Mouse (Mus musculus): ENCODE measurements around the gene Ttc28. TPM values are rescaled to one million over a fixed set of nuclear protein-coding genes. Genes with fewer than 3 reads are reported as not detected.

Gene Ttc28
- polyA plus RNA-seq, 1 experiment from 2014 or later = 2.9 TPM

DNA sequence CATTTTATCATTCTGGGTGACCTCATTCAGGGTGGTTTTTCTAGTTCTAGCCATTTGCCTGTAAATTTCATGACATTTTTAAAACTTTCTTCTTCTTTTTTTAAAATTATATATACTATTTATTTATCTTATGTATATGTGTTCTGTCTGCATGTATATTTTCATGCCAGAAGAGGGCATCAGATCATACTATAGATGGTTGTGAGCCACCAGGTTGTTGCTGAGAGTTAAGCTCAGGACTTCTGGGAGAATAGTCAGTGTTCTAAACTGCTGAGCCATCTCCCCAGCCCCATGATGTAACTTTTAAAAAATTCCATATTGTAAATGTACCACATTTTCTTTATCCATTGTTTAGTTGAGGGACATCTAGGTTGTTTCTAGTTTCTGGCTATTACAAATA is 29.3 kb downstream of the Ttc28 start:
- Histone ChIP-seq H3K27me3 (replicated peaks; ENCODE audit: control insufficient read depth, insufficient read depth, low read length) (no peaks in the 10 kb centered on the region), H3K9ac (ENCODE audit: low read depth, low read length) (no peak overlapping the region), H3K27ac (ENCODE audit: low read depth, low read length) (no peak overlapping the region), H3K9me3 (ENCODE audit: control insufficient read depth) (no peaks in the 10 kb centered on the region), H3K36me3 (ENCODE audit: control insufficient read depth, insufficient read depth) (no peaks in the 10 kb centered on the region), H3K4me3 (ENCODE audit: low read depth, low read length) (no peak overlapping the region), H3K4me2 (replicated peaks; ENCODE audit: low read depth) (no peak overlapping the region), H3K4me1 (replicated peaks; ENCODE audit: control insufficient read depth, insufficient read depth, low read length) (no peaks in the 10 kb centered on the region)
- no peak for ATAC-seq
- peak; percentile 39; the same call in 1 of the 2 replicates for TF ChIP-seq CTCF (IDR thresholded peaks at IDR 0.05; ENCODE audit: low read depth)

DNA sequence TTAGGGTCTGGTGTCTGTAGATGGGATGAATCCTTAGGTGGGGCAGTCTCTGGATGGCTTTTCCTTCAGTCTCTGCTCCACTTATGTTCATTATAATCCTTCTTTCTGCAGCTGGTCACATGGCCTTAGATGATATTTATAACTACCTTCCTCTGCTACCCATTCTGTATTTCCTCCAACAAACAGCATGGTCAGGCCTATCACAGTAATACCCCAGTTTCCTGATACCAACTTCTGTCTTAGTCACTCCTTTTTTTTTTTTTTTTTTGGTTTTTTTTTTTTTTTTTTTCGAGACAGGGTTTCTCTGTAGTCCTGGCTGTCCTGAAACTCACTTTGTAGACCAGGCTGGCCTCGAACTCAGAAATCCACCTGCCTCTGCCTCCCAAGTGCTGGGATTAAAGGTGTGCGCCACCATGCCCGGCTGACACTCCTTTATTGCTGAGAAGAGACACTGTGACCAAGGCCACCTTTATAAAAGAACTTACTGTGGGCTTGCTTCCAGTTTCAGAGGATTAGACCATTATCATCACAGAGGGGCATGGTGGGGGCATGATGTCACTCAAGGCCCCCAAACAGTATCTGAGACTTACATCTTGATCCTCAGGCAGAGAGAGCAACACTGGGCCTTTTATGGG is 30.5 kb downstream of the Ttc28 start:
- no peak for TF ChIP-seq CTCF (IDR thresholded peaks at IDR 0.05; ENCODE audit: low read depth)
- no peaks in the 10 kb centered on the region for H3K27me3 ChIP-seq (replicated peaks; ENCODE audit: control insufficient read depth, insufficient read depth, low read length)
- H3K9ac ChIP-seq (ENCODE audit: low read depth, low read length) = no peak overlapping the region
- no peak overlapping the region for H3K27ac ChIP-seq (ENCODE audit: low read depth, low read length)
- 88% methylated on average over 4 of the region's 4 CpGs for WGBS
- H3K4me2 ChIP-seq (replicated peaks; ENCODE audit: low read depth) = no peak overlapping the region
- H3K9me3 ChIP-seq (ENCODE audit: control insufficient read depth) = no peaks in the 10 kb centered on the region
- no peak overlapping the region for H3K4me3 ChIP-seq (ENCODE audit: low read depth, low read length)
- no peak for ATAC-seq
- no peaks in the 10 kb centered on the region for H3K4me1 ChIP-seq (replicated peaks; ENCODE audit: control insufficient read depth, insufficient read depth, low read length)
- H3K36me3 ChIP-seq (ENCODE audit: control insufficient read depth, insufficient read depth) = no peaks in the 10 kb centered on the region

DNA sequence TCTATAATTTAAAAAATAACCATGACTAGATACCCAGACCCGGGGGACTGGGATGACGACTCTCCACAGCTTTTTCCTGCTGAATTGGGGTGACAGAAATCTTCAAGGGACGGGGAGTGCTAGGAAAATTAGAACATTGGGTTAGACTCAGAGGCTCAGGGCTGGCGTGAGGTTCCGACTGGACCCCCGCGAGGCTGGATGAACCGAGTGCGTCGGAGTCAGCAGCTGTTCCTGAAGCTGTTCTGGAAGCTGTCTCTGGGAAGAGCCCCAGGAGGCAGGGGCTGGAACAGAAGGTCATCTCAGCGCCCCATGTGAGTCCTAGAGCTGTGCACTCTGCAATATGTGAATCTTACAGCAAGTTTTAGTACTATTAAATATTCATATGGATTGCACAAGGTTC is 35.3 kb downstream of the Ttc28 start:
- Histone ChIP-seq H3K4me1 (replicated peaks; ENCODE audit: control insufficient read depth, insufficient read depth, low read length) (no peaks in the 10 kb centered on the region), H3K4me3 (ENCODE audit: low read depth, low read length) (no peak overlapping the region), H3K9ac (ENCODE audit: low read depth, low read length) (no peak overlapping the region), H3K36me3 (ENCODE audit: control insufficient read depth, insufficient read depth) (no peaks in the 10 kb centered on the region), H3K27ac (ENCODE audit: low read depth, low read length) (no peak overlapping the region), H3K9me3 (ENCODE audit: control insufficient read depth) (no peaks in the 10 kb centered on the region), H3K4me2 (replicated peaks; ENCODE audit: low read depth) (no peak overlapping the region), H3K27me3 (replicated peaks; ENCODE audit: control insufficient read depth, insufficient read depth, low read length) (no peaks in the 10 kb centered on the region)
- no peak for ATAC-seq
- TF ChIP-seq CTCF (IDR thresholded peaks at IDR 0.05; ENCODE audit: low read depth) = no peak
- 78% methylated on average over 11 of the region's 11 CpGs for WGBS

DNA sequence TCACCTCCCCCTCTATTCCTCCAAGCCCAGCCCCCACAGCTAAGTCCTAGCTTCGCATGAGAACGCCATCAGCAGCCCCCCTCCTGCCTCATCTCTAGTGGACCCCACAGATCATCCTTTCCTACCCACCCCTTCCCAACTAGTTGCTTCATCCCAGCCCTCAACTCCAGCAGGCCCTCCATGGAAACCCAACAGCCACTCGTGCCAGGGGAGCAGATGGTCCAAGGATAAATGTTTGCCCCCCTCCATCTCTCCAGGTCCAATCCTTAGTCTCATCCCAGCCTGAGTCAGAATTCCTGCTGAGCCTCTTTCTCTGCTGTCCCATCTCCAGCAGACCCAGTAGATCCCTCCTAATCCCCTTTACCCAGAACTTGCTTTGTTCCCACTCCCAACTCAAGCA is 36.6 kb downstream of the Ttc28 start:
- Histone ChIP-seq H3K27ac (ENCODE audit: low read depth, low read length) (no peak overlapping the region), H3K9me3 (ENCODE audit: control insufficient read depth) (no peaks in the 10 kb centered on the region), H3K27me3 (replicated peaks; ENCODE audit: control insufficient read depth, insufficient read depth, low read length) (no peaks in the 10 kb centered on the region), H3K4me2 (replicated peaks; ENCODE audit: low read depth) (no peak overlapping the region), H3K4me1 (replicated peaks; ENCODE audit: control insufficient read depth, insufficient read depth, low read length) (no peaks in the 10 kb centered on the region), H3K9ac (ENCODE audit: low read depth, low read length) (no peak overlapping the region), H3K4me3 (ENCODE audit: low read depth, low read length) (no peak overlapping the region), H3K36me3 (ENCODE audit: control insufficient read depth, insufficient read depth) (no peaks in the 10 kb centered on the region)
- no peak for ATAC-seq
- 88% methylated on average over 3 of the region's 3 CpGs for WGBS
- no peak for TF ChIP-seq CTCF (IDR thresholded peaks at IDR 0.05; ENCODE audit: low read depth)

DNA sequence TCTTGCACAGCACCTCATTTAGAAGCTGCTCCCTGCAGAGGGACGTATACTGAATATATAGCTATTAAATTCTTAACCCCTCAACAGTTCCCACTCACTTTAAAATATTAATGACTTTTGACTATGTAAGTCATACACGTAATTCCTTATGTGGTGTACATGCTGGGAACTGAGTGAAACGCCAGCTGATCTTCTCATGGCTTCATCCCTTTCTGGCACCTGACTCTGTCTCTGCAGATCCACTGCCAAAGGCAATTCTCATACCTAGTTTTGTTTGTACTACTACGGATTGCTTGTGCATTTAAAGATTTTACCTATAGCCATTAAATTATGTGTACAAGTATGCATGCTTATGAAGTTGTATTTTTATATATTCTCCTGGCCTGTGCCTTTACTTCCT is 39.9 kb downstream of the Ttc28 start:
- H3K4me1 ChIP-seq (replicated peaks; ENCODE audit: control insufficient read depth, insufficient read depth, low read length) = no peaks in the 10 kb centered on the region
- TF ChIP-seq CTCF (IDR thresholded peaks at IDR 0.05; ENCODE audit: low read depth) = no peak
- 88% methylated on average over 4 of the region's 4 CpGs for WGBS

DNA sequence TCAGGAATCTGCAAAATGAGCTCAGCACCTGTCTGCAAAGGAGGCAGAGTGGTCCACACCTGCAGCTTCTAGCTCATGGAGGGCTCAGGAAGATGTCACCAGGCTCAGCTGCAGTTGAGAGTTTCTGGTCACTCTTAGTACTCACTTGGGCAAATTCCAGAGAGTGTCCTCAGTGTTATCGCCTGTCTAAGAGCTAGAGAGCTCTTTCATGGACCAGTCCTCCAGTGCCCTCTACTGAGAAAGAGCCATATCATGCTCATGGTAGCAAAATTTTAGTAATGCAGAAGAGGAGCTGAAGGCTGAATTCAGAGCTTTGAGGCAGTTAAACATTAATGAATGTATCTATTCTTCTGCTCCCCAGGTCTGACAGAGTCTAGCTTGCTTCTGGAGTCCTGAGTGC is 43.7 kb downstream of the Ttc28 start:
- no peaks in the 10 kb centered on the region for H3K27me3 ChIP-seq (replicated peaks; ENCODE audit: control insufficient read depth, insufficient read depth, low read length)
- 15% methylated on average over 1 of the region's 1 CpGs for WGBS
- H3K36me3 ChIP-seq (ENCODE audit: control insufficient read depth, insufficient read depth) = no peaks in the 10 kb centered on the region
- no peaks in the 10 kb centered on the region for H3K9me3 ChIP-seq (ENCODE audit: control insufficient read depth)
- H3K4me3 ChIP-seq (ENCODE audit: low read depth, low read length) = no peak overlapping the region
- TF ChIP-seq CTCF (IDR thresholded peaks at IDR 0.05; ENCODE audit: low read depth) = peak; percentile 67
- no peak overlapping the region for H3K4me2 ChIP-seq (replicated peaks; ENCODE audit: low read depth)
- H3K9ac ChIP-seq (ENCODE audit: low read depth, low read length) = no peak overlapping the region
- no peaks in the 10 kb centered on the region for H3K4me1 ChIP-seq (replicated peaks; ENCODE audit: control insufficient read depth, insufficient read depth, low read length)
- ATAC-seq = no peak
- no peak overlapping the region for H3K27ac ChIP-seq (ENCODE audit: low read depth, low read length)

More for the DNA sequence above, 39.9 kb downstream of the Ttc28 start:
- no peak for ATAC-seq
- Histone ChIP-seq H3K27me3 (replicated peaks; ENCODE audit: control insufficient read depth, insufficient read depth, low read length) (no peaks in the 10 kb centered on the region), H3K4me3 (ENCODE audit: low read depth, low read length) (no peak overlapping the region), H3K4me2 (replicated peaks; ENCODE audit: low read depth) (no peak overlapping the region), H3K9ac (ENCODE audit: low read depth, low read length) (no peak overlapping the region), H3K9me3 (ENCODE audit: control insufficient read depth) (no peaks in the 10 kb centered on the region), H3K27ac (ENCODE audit: low read depth, low read length) (no peak overlapping the region), H3K36me3 (ENCODE audit: control insufficient read depth, insufficient read depth) (no peaks in the 10 kb centered on the region)

DNA sequence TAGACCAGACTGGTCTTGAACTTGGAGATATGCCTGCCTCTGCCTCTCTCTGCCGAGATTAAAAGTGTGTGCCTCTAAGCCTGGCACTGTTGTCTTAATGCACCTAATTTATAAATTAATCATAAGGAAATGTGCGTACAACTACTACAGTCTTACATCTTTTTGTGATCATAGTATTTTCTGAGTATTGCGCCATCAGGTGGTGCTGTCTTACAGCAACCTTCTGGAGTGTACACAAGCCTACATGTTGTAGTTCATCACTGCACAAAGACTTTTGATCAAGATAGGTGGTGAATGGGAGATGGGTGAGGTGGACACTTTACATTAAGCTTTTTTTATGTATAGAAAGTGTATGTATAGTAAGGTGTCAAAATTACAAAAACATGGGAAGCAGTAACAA is 45.0 kb downstream of the Ttc28 start:
- H3K9ac ChIP-seq (ENCODE audit: low read depth, low read length) = no peak overlapping the region
- TF ChIP-seq CTCF (IDR thresholded peaks at IDR 0.05; ENCODE audit: low read depth) = peak; percentile 49
- no peaks in the 10 kb centered on the region for H3K9me3 ChIP-seq (ENCODE audit: control insufficient read depth)
- 91% methylated on average over 3 of the region's 3 CpGs for WGBS
- no peaks in the 10 kb centered on the region for H3K27me3 ChIP-seq (replicated peaks; ENCODE audit: control insufficient read depth, insufficient read depth, low read length)
- H3K4me2 ChIP-seq (replicated peaks; ENCODE audit: low read depth) = no peak overlapping the region
- no peak overlapping the region for H3K4me3 ChIP-seq (ENCODE audit: low read depth, low read length)
- no peaks in the 10 kb centered on the region for H3K4me1 ChIP-seq (replicated peaks; ENCODE audit: control insufficient read depth, insufficient read depth, low read length)
- no peak for ATAC-seq
- H3K27ac ChIP-seq (ENCODE audit: low read depth, low read length) = no peak overlapping the region
- H3K36me3 ChIP-seq (ENCODE audit: control insufficient read depth, insufficient read depth) = no peaks in the 10 kb centered on the region

Data from intestine, postnatal 0 days (tissue).